ENCODE assay signal across 29 mouse cellular contexts in the genomic region with DNA sequence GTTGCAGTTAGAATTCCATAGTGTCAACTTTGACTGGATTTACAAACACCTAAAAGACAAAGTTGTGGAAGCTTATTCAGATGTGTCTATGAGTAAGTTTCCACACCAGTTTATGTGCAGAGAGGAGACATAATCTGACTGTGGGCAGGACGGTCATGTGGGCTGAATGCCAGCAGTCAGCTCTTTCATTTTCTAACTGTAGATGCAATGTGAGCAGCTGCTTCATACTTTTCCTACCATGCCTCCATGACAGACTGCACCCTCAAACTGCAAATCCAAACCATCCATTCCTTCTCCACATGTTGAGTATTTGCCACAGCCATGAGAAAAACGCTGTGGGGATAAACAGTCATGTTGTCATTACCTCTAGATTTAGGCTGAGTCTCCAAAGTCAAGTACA.
A peak's percentile ranks its signal among the peaks of the same experiment; 100 is the strongest.
DNase-seq lines count a peak whose midpoint lies in the region; ATAC-seq and TF ChIP-seq lines count a peak whose summit lies in the region.
"Had no signal": no experiment of that assay in that cellular context is flagged by ENCODE, and none has a peak within 500 bp of the region (broad histone marks: within the 10 kb centered on the region; RNA-seq: fewer than 3 reads in every experiment).

No protein-coding gene starts in this region.

- no peaks in the 10 kb centered on the region for H3K36me3 ChIP-seq in lung, embryonic 14.5 days (ENCODE audit: insufficient read depth)
- no peaks in the 10 kb centered on the region for H3K36me3 ChIP-seq in midbrain, embryonic 16.5 days (ENCODE audit: control insufficient read depth, insufficient read depth, low read length)
- no peaks in the 10 kb centered on the region for H3K36me3 ChIP-seq in forebrain, embryonic 12.5 days (replicated peaks)
- H3K36me3 ChIP-seq: embryonic facial prominence, embryonic 10.5 days; embryonic facial prominence, embryonic 15.5 days; heart, embryonic 10.5 days; heart, embryonic 15.5 days; intestine, embryonic 15.5 days; limb, embryonic 13.5 days; liver, embryonic 12.5 days; neural tube, embryonic 12.5 days had no signal

- no peak overlapping the region for H3K9ac ChIP-seq in lung, embryonic 14.5 days
- no peak overlapping the region for H3K9ac ChIP-seq in midbrain, embryonic 16.5 days (ENCODE audit: low read depth, low read length)
- no peak overlapping the region for H3K9ac ChIP-seq in forebrain, embryonic 12.5 days
- H3K9ac ChIP-seq: embryonic facial prominence, embryonic 15.5 days; forebrain, embryonic 13.5 days; heart, embryonic 15.5 days; intestine, embryonic 15.5 days; limb, embryonic 13.5 days; liver, embryonic 12.5 days; liver, postnatal 0 days; neural tube, embryonic 12.5 days had no signal

- H3K27ac ChIP-seq in lung, embryonic 14.5 days (ENCODE audit: low read depth), result no peak overlapping the region
- H3K27ac ChIP-seq in midbrain, embryonic 16.5 days (ENCODE audit: low read length), result no peak overlapping the region
- no peak overlapping the region for H3K27ac ChIP-seq in forebrain, embryonic 12.5 days
- H3K27ac ChIP-seq: embryonic facial prominence, embryonic 10.5 days; embryonic facial prominence, embryonic 15.5 days; forebrain, embryonic 13.5 days; heart, embryonic 10.5 days; heart, embryonic 15.5 days; hindbrain, postnatal 0 days; intestine, embryonic 15.5 days; kidney, postnatal 0 days; limb, embryonic 13.5 days; liver, embryonic 12.5 days; neural tube, embryonic 12.5 days had no signal

- no peaks in the 10 kb centered on the region for H3K4me1 ChIP-seq in lung, embryonic 14.5 days (ENCODE audit: insufficient read depth)
- no peaks in the 10 kb centered on the region for H3K4me1 ChIP-seq in lung, adult 2 months (ENCODE audit: control insufficient read depth, insufficient read depth, low read length)
- H3K4me1 ChIP-seq in midbrain, embryonic 16.5 days (ENCODE audit: control insufficient read depth, insufficient read depth, low read length), result no peaks in the 10 kb centered on the region
- no peaks in the 10 kb centered on the region for H3K4me1 ChIP-seq in forebrain, embryonic 12.5 days
- H3K4me1 ChIP-seq: embryonic facial prominence, embryonic 15.5 days; heart, embryonic 15.5 days; intestine, embryonic 15.5 days; limb, embryonic 13.5 days; liver, embryonic 12.5 days; neural tube, embryonic 12.5 days had no signal

- ATAC-seq in lung, embryonic 14.5 days (ENCODE audit: insufficient read depth), result peak; percentile 41; the same call in 1 of the 2 replicates
- ATAC-seq in midbrain, embryonic 16.5 days, result no peak
- ATAC-seq in forebrain, embryonic 12.5 days (ENCODE audit: low FRiP score), result no peak
- ATAC-seq: forebrain, embryonic 13.5 days; hindbrain, postnatal 0 days; intestine, embryonic 15.5 days; liver, embryonic 12.5 days; liver, postnatal 0 days had no signal

- no peak for TF ChIP-seq POLR2A in lung, adult 2 months (IDR thresholded peaks at IDR 0.05; ENCODE audit: borderline replicate concordance, extremely low read depth, low read depth, low read length)

- no peaks in the 10 kb centered on the region for H3K27me3 ChIP-seq in lung, embryonic 14.5 days (ENCODE audit: insufficient read depth, low read length)
- H3K27me3 ChIP-seq in midbrain, embryonic 16.5 days (ENCODE audit: control insufficient read depth, insufficient read depth, low read depth, low read length), result no peaks in the 10 kb centered on the region
- no peaks in the 10 kb centered on the region for H3K27me3 ChIP-seq in forebrain, embryonic 12.5 days
- H3K27me3 ChIP-seq: CH12.LX; embryonic facial prominence, embryonic 15.5 days; forebrain, embryonic 13.5 days; intestine, embryonic 15.5 days; liver, embryonic 12.5 days; neural tube, embryonic 12.5 days had no signal

- H3K9me3 ChIP-seq in lung, embryonic 14.5 days (ENCODE audit: low read depth, low read length), result no peaks in the 10 kb centered on the region
- no peaks in the 10 kb centered on the region for H3K9me3 ChIP-seq in midbrain, embryonic 16.5 days (replicated peaks; ENCODE audit: control insufficient read depth, low read length, poor library complexity, severe bottlenecking)
- no peaks in the 10 kb centered on the region for H3K9me3 ChIP-seq in forebrain, embryonic 12.5 days
- H3K9me3 ChIP-seq: embryonic facial prominence, embryonic 10.5 days; embryonic facial prominence, embryonic 15.5 days; forebrain, embryonic 13.5 days; heart, embryonic 10.5 days; heart, embryonic 15.5 days; intestine, embryonic 15.5 days; limb, embryonic 13.5 days; liver, embryonic 12.5 days; neural tube, embryonic 12.5 days had no signal

- no peak overlapping the region for H3K4me2 ChIP-seq in lung, embryonic 14.5 days
- no peak overlapping the region for H3K4me2 ChIP-seq in midbrain, embryonic 16.5 days (ENCODE audit: low read length)
- H3K4me2 ChIP-seq in forebrain, embryonic 12.5 days, result no peak overlapping the region
- H3K4me2 ChIP-seq: embryonic facial prominence, embryonic 15.5 days; forebrain, embryonic 13.5 days; heart, embryonic 15.5 days; intestine, embryonic 15.5 days; limb, embryonic 13.5 days; liver, embryonic 12.5 days; midbrain, embryonic 11.5 days; neural tube, embryonic 12.5 days had no signal

- 54% methylated on average over 2 of the region's 2 CpGs for WGBS in lung, embryonic 14.5 days
- WGBS in lung, adult 2 months, result 48% methylated on average over 2 of the region's 2 CpGs
- WGBS in midbrain, embryonic 16.5 days, result 86% methylated on average over 2 of the region's 2 CpGs
- 87% methylated on average over 2 of the region's 2 CpGs for WGBS in forebrain, embryonic 12.5 days

- no peak overlapping the region for H3K4me3 ChIP-seq in lung, embryonic 14.5 days (ENCODE audit: low read depth, low read length)
- H3K4me3 ChIP-seq in lung, adult 2 months (replicated peaks; ENCODE audit: extremely low read depth, low read depth, low read length), result no peak overlapping the region
- H3K4me3 ChIP-seq in midbrain, embryonic 16.5 days (ENCODE audit: low read depth, low read length), result no peak overlapping the region
- H3K4me3 ChIP-seq in forebrain, embryonic 12.5 days (replicated peaks), result no peak overlapping the region
- H3K4me3 ChIP-seq: embryonic facial prominence, embryonic 10.5 days; embryonic facial prominence, embryonic 15.5 days; forebrain, embryonic 13.5 days; heart, embryonic 10.5 days; heart, embryonic 15.5 days; intestine, embryonic 15.5 days; limb, embryonic 13.5 days; liver, embryonic 12.5 days; myocyte; neural tube, embryonic 12.5 days had no signal

- TF ChIP-seq CTCF in lung, embryonic 14.5 days (IDR thresholded peaks at IDR 0.05; ENCODE audit: low read depth), result no peak
- no peak for TF ChIP-seq CTCF in lung, adult 2 months (IDR thresholded peaks at IDR 0.05; ENCODE audit: insufficient read depth, low read length)

- DNase-seq in cerebellum, adult 11-12 months, result peak; percentile 9
- no peak for DNase-seq in cerebellum, adult 11 months
- DNase-seq in lung, embryonic 14.5 days, result peak; percentile 69
- no peak for DNase-seq in lung, adult 2 months
- peak; percentile 21 for DNase-seq in lung, postnatal 10 days
- DNase-seq in layer of hippocampus, adult 11-12 months (ENCODE audit: low spot score), result no peak
- DNase-seq: adrenal gland, adult 8-10 months; gastrocnemius, postnatal 25 days; heart, adult 11 months; kidney, adult 2 months; liver, postnatal 0 days; right cerebral cortex, adult 18-20 months; right cerebral cortex, postnatal 4 days had no signal

Comparison
In these comparisons a context has a peak if more than half of its experiments do, and no peak if none do; other contexts are left out.
1. DNase-seq: peak in cerebellum, adult 11-12 months (single experiment), lung, embryonic 14.5 days (single experiment) and lung, postnatal 10 days (single experiment); none in cerebellum, adult 11 months (single experiment), lung, adult 2 months (single experiment) and layer of hippocampus, adult 11-12 months (single experiment).